Mouse (Mus musculus): ENCODE measurements around the gene Krt1. TPM values are rescaled to one million over a fixed set of nuclear protein-coding genes. Genes with fewer than 3 reads are reported as not detected.
A peak's percentile ranks its signal among the peaks of the same experiment; 100 is the strongest.

Gene Krt1
- polyA plus RNA-seq, 1 experiment from 2014 or later: 10.8 TPM

DNA sequence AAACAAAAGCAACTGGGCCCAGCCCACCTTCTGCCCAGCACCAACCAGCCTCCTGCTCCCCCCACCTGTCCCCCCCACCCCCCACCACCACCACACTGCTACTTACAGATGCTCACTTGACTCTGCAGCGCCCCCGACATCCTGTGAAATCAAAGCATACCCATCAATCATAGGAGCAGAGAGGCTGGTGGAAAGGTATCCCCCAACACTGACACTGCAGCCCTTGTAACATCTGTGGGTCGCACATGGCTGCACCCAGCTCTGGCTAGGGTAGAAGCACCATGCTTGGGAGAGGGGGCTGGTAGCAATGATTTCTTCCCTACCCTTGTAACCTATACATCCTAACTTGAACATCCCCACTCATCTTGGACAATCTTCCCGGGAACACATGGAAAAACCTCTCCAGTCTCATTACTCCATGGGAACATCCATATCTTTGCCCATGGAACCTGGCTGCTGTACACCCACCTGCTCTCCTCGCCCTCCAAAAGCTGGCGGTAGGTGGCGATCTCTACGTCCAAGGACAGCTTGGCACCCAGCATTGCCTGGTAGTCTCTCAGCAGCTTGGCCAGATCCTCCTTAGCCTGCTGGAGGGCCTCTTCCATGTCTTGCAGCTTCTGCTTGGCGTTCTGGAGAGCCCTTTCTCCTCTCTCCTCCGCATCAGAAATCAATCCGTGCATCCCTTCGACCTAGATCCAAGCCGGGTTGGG lies 10.0 kb upstream of the Krt1 start:
- WGBS: 59% methylated on average over 13 of the region's 13 CpGs

GRCm38 (mm10) chr15:101859735-101860170 lies 9.2 kb upstream of the Krt1 start:
- H3K4me1 ChIP-seq (replicated peaks; ENCODE audit: control insufficient read depth, insufficient read depth, low read length): peaks cover 11% of the 10 kb centered on the region
- peak overlapping the region; percentile 92 for H3K4me2 ChIP-seq (ENCODE audit: low read length)
- no peaks in the 10 kb centered on the region for H3K9me3 ChIP-seq (ENCODE audit: control insufficient read depth, low read length)
- H3K27ac ChIP-seq (ENCODE audit: low read length): no peak overlapping the region
- no peaks in the 10 kb centered on the region for H3K36me3 ChIP-seq (ENCODE audit: control insufficient read depth, insufficient read depth)
- H3K4me3 ChIP-seq (replicated peaks; ENCODE audit: low read length): peak overlapping the region; percentile 49
- under 1% methylated on average over 29 of the region's 33 CpGs for WGBS
- peaks cover 18% of the 10 kb centered on the region for H3K27me3 ChIP-seq (replicated peaks; ENCODE audit: control insufficient read depth, insufficient read depth, low read length)
- peak overlapping the region; percentile 64 for H3K9ac ChIP-seq (replicated peaks; ENCODE audit: low read depth, low read length)
- peak; percentile 58 for ATAC-seq

More for the DNA sequence above, 10.0 kb upstream of the Krt1 start:
- H3K36me3 ChIP-seq (ENCODE audit: control insufficient read depth, insufficient read depth): no peaks in the 10 kb centered on the region
- H3K4me2 ChIP-seq (ENCODE audit: low read length): peak overlapping the region; percentile 92; the same call in 1 of the 2 replicates
- H3K27me3 ChIP-seq (replicated peaks; ENCODE audit: control insufficient read depth, insufficient read depth, low read length): peaks cover 18% of the 10 kb centered on the region
- H3K27ac ChIP-seq (ENCODE audit: low read length): no peak overlapping the region
- no peak for ATAC-seq
- H3K4me1 ChIP-seq (replicated peaks; ENCODE audit: control insufficient read depth, insufficient read depth, low read length): peaks cover 11% of the 10 kb centered on the region
- H3K9me3 ChIP-seq (ENCODE audit: control insufficient read depth, low read length): no peaks in the 10 kb centered on the region
- H3K9ac ChIP-seq (replicated peaks; ENCODE audit: low read depth, low read length): no peak overlapping the region
- H3K4me3 ChIP-seq (replicated peaks; ENCODE audit: low read length): no peak overlapping the region

GRCm38 (mm10) chr15:101858673-101859425 lies 8.3 kb upstream of the Krt1 start:
- peaks cover 18% of the 10 kb centered on the region for H3K27me3 ChIP-seq (replicated peaks; ENCODE audit: control insufficient read depth, insufficient read depth, low read length)
- H3K9ac ChIP-seq (replicated peaks; ENCODE audit: low read depth, low read length): no peak overlapping the region; the same call in 1 of the 2 replicates
- no peak overlapping the region for H3K4me3 ChIP-seq (replicated peaks; ENCODE audit: low read length)
- peak overlapping the region; percentile 92 for H3K4me2 ChIP-seq (ENCODE audit: low read length)
- H3K27ac ChIP-seq (ENCODE audit: low read length): no peak overlapping the region
- no peak for ATAC-seq
- H3K4me1 ChIP-seq (replicated peaks; ENCODE audit: control insufficient read depth, insufficient read depth, low read length): peaks cover 11% of the 10 kb centered on the region
- WGBS: 9% methylated on average over 11 of the region's 11 CpGs
- no peaks in the 10 kb centered on the region for H3K36me3 ChIP-seq (ENCODE audit: control insufficient read depth, insufficient read depth)
- H3K9me3 ChIP-seq (ENCODE audit: control insufficient read depth, low read length): no peaks in the 10 kb centered on the region

- WGBS: 55% methylated on average over 5 of the region's 5 CpGs
- no peak overlapping the region for H3K4me3 ChIP-seq (replicated peaks; ENCODE audit: low read length)
- peaks cover 18% of the 10 kb centered on the region for H3K27me3 ChIP-seq (replicated peaks; ENCODE audit: control insufficient read depth, insufficient read depth, low read length)
- peaks cover 11% of the 10 kb centered on the region for H3K4me1 ChIP-seq (replicated peaks; ENCODE audit: control insufficient read depth, insufficient read depth, low read length)
- no peak overlapping the region for H3K9ac ChIP-seq (replicated peaks; ENCODE audit: low read depth, low read length)
- no peak overlapping the region for H3K4me2 ChIP-seq (ENCODE audit: low read length)
- ATAC-seq: no peak
- H3K9me3 ChIP-seq (ENCODE audit: control insufficient read depth, low read length): no peaks in the 10 kb centered on the region
- no peaks in the 10 kb centered on the region for H3K36me3 ChIP-seq (ENCODE audit: control insufficient read depth, insufficient read depth)
- no peak overlapping the region for H3K27ac ChIP-seq (ENCODE audit: low read length)
Observed at GRCm38 (mm10) chr15:101856696-101857095, 6.1 kb upstream of the Krt1 start.

- H3K4me1 ChIP-seq (replicated peaks; ENCODE audit: control insufficient read depth, insufficient read depth, low read length): peaks cover 11% of the 10 kb centered on the region
- no peak overlapping the region for H3K4me3 ChIP-seq (replicated peaks; ENCODE audit: low read length)
- no peak overlapping the region for H3K4me2 ChIP-seq (ENCODE audit: low read length)
- H3K27me3 ChIP-seq (replicated peaks; ENCODE audit: control insufficient read depth, insufficient read depth, low read length): peaks cover 18% of the 10 kb centered on the region
- 80% methylated on average over 3 of the region's 3 CpGs for WGBS
- H3K27ac ChIP-seq (ENCODE audit: low read length): no peak overlapping the region
- no peak for ATAC-seq
- no peaks in the 10 kb centered on the region for H3K36me3 ChIP-seq (ENCODE audit: control insufficient read depth, insufficient read depth)
- no peaks in the 10 kb centered on the region for H3K9me3 ChIP-seq (ENCODE audit: control insufficient read depth, low read length)
- H3K9ac ChIP-seq (replicated peaks; ENCODE audit: low read depth, low read length): no peak overlapping the region
Observed at GRCm38 (mm10) chr15:101855732-101856131, 5.1 kb upstream of the Krt1 start.

DNA sequence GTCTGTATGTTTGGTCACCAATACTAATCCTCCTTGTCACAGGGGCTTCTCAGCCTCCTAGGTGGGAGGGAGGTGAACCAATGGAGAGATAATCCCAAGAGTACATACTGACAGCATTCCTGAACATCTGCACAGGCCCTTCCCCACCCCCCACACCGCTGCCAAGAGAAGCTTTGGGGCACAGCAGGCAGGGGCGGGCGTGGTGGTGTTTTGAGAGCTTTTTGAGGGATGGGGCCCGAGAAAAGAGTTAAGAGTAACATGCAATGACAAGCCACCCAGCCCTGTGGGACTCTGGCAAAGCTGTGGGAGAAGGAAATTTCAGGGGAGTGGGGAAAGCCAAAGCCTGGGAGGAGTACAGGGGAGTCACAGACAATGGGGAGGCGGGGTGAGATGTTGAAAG lies 3.7 kb upstream of the Krt1 start:
- Histone ChIP-seq H3K27ac (ENCODE audit: low read length) (no peak overlapping the region), H3K4me2 (ENCODE audit: low read length) (no peak overlapping the region), H3K27me3 (replicated peaks; ENCODE audit: control insufficient read depth, insufficient read depth, low read length) (peaks cover 14% of the 10 kb centered on the region), H3K9ac (replicated peaks; ENCODE audit: low read depth, low read length) (no peak overlapping the region), H3K36me3 (ENCODE audit: control insufficient read depth, insufficient read depth) (no peaks in the 10 kb centered on the region), H3K9me3 (ENCODE audit: control insufficient read depth, low read length) (no peaks in the 10 kb centered on the region), H3K4me3 (replicated peaks; ENCODE audit: low read length) (no peak overlapping the region), H3K4me1 (replicated peaks; ENCODE audit: control insufficient read depth, insufficient read depth, low read length) (peaks cover 3% of the 10 kb centered on the region)
- ATAC-seq: no peak
- 13% methylated on average over 5 of the region's 5 CpGs for WGBS

DNA sequence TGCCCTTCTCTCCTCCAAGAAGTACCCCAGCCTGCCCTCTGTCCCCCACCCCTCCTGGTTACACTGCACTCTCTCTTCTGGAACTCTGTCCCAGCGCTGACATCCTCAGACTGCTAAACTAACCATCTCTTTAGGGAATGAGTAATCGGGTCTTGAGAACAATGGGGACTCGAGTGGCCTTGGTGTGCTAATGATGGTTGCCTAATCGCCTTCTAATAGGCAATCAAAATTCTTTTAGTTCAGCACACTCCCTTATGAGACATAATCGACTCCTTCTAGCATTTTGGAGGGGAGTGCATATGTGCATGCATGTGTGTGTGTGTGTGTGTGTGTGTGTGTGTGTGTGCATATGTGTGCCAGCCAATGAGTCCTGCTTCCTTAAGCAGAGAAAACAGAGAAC lies 2.0 kb upstream of the Krt1 start:
- no peak overlapping the region for H3K27ac ChIP-seq (ENCODE audit: low read length)
- no peaks in the 10 kb centered on the region for H3K36me3 ChIP-seq (ENCODE audit: control insufficient read depth, insufficient read depth)
- no peak for ATAC-seq
- H3K4me2 ChIP-seq (ENCODE audit: low read length): no peak overlapping the region
- no peaks in the 10 kb centered on the region for H3K9me3 ChIP-seq (ENCODE audit: control insufficient read depth, low read length)
- 4% methylated on average over 5 of the region's 5 CpGs for WGBS
- 0 out of 2 replicates have a peak, but pooled peaks cover 1% of the 10 kb centered on the region for H3K27me3 ChIP-seq (replicated peaks; ENCODE audit: control insufficient read depth, insufficient read depth, low read length)
- H3K4me3 ChIP-seq (replicated peaks; ENCODE audit: low read length): no peak overlapping the region
- no peak overlapping the region for H3K9ac ChIP-seq (replicated peaks; ENCODE audit: low read depth, low read length)
- no peaks in the 10 kb centered on the region for H3K4me1 ChIP-seq (replicated peaks; ENCODE audit: control insufficient read depth, insufficient read depth, low read length)

- H3K27ac ChIP-seq (ENCODE audit: low read length): peak overlapping the region; percentile 80
- no peaks in the 10 kb centered on the region for H3K27me3 ChIP-seq (replicated peaks; ENCODE audit: control insufficient read depth, insufficient read depth, low read length)
- H3K4me1 ChIP-seq (replicated peaks; ENCODE audit: control insufficient read depth, insufficient read depth, low read length): peaks cover 12% of the 10 kb centered on the region
- no peaks in the 10 kb centered on the region for H3K9me3 ChIP-seq (ENCODE audit: control insufficient read depth, low read length)
- H3K4me2 ChIP-seq (ENCODE audit: low read length): peak overlapping the region; percentile 61
- WGBS: under 1% methylated on average over 37 of the region's 37 CpGs
- ATAC-seq: peak; percentile 89
- no peaks in the 10 kb centered on the region for H3K36me3 ChIP-seq (ENCODE audit: control insufficient read depth, insufficient read depth)
- peak overlapping the region; percentile 75 for H3K9ac ChIP-seq (replicated peaks; ENCODE audit: low read depth, low read length)
- H3K4me3 ChIP-seq (replicated peaks; ENCODE audit: low read length): peak overlapping the region; percentile 50
Observed at GRCm38 (mm10) chr15:101845971-101846403, 4.6 kb downstream of the Krt1 start.

DNA sequence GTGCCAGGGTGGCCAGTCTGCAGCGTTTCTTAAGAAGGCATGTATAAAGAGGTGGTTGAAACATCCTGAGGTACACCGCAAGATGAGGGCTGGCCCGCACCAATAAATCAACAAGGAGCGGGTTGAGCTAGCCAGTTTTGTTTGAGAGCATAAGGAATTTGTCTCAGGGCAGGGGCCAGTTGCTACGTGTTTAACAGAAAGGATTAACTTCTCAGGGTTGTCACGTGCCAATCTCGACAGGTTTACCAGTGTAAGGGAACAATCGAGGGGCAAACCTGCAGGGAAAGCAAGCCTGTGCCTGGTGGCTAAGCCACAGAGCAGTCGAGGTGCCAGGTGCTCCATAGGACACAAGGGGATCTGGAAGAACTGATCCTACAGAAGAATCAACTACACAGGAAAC lies 7.4 kb downstream of the Krt1 start:
- no peaks in the 10 kb centered on the region for H3K9me3 ChIP-seq (ENCODE audit: control insufficient read depth, low read length)
- H3K9ac ChIP-seq (replicated peaks; ENCODE audit: low read depth, low read length): no peak overlapping the region
- no peak overlapping the region for H3K4me2 ChIP-seq (ENCODE audit: low read length)
- WGBS: 61% methylated on average over 9 of the region's 9 CpGs
- H3K4me1 ChIP-seq (replicated peaks; ENCODE audit: control insufficient read depth, insufficient read depth, low read length): peaks cover 12% of the 10 kb centered on the region
- no peak for ATAC-seq
- H3K27me3 ChIP-seq (replicated peaks; ENCODE audit: control insufficient read depth, insufficient read depth, low read length): no peaks in the 10 kb centered on the region
- H3K27ac ChIP-seq (ENCODE audit: low read length): no peak overlapping the region
- H3K4me3 ChIP-seq (replicated peaks; ENCODE audit: low read length): no peak overlapping the region
- H3K36me3 ChIP-seq (ENCODE audit: control insufficient read depth, insufficient read depth): no peaks in the 10 kb centered on the region
